Mouse (Mus musculus) bone marrow macrophage, adult 2 months (primary cell): Measurements from ENCODE around the gene Ttn.

Experiments
- CTCF ChIP-seq: IDR thresholded peaks from 2 replicates; pipeline ENCODE4 v1.5.1; 2012; ENCODE audit warnings: low read depth, mild to moderate bottlenecking, low read length, moderate library complexity
- POLR2A ChIP-seq: IDR thresholded peaks from 2 replicates; pipeline ENCODE4 v1.6.1; 2012; ENCODE audit warnings: mild to moderate bottlenecking, low read depth, low read length, borderline replicate concordance

DNA sequence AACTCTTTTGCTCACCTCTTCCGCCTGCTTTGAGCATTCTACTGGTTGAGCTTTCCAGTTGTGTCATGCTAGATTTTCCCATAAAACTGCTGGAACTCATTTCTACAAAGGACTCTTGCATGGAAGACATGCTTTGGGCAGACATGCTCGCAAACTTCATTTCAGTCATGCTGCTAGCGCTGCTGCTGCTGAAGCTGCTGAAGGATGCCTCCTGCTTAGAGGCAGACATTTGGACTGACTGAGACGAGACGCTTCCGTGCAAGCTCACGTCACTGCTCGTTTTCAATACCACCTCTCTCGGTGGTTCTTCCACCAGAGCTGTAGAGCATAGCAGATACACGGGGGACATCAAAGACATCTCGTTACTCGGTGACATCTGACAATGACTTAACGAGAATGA, 276.7 kb downstream of the Ttn start:
- TF ChIP-seq CTCF (no peak), POLR2A (no peak)
